Mouse (Mus musculus) heart, adult 2 months (tissue): Measurements from ENCODE around the gene Orc5.

Experiments used
- CTCF ChIP-seq: fragments of 200-600 bp; IDR thresholded peaks from 2 replicates; pipeline ENCODE4 v1.8.1; 2022; ENCODE audit warnings: antibody characterized with exemption, mild to moderate bottlenecking, moderate library complexity
- EP300 ChIP-seq: fragments of 200-500 bp; IDR thresholded peaks from 2 replicates; pipeline ENCODE4 v1.6.1; 2011; ENCODE audit warnings: low read depth, low read length, control low read depth; ENCODE audit not compliant: insufficient read depth
- POLR2A ChIP-seq: fragments of 200-500 bp; IDR thresholded peaks from 2 replicates; pipeline ENCODE4 v1.6.1; 2011; ENCODE audit warnings: mild to moderate bottlenecking, low read depth, low read length, control low read depth; ENCODE audit not compliant: insufficient read depth

- TF ChIP-seq CTCF (no peak), EP300 (no peak), POLR2A (no peak)
These were observed 27.6 kb downstream of the Orc5 start for GRCm38 (mm10) chr5:22522612-22523011.
